Mouse (Mus musculus) heart, adult 2 months (tissue): Measurements from ENCODE around the gene Col25a1.

Source experiments
- CTCF ChIP-seq: fragments of 200-600 bp; IDR thresholded peaks from 2 replicates; pipeline ENCODE4 v1.8.1; 2022; ENCODE audit warnings: antibody characterized with exemption, mild to moderate bottlenecking, moderate library complexity
- EP300 ChIP-seq: fragments of 200-500 bp; IDR thresholded peaks from 2 replicates; pipeline ENCODE4 v1.6.1; 2011; ENCODE audit warnings: low read depth, low read length, control low read depth; ENCODE audit not compliant: insufficient read depth
- POLR2A ChIP-seq: fragments of 200-500 bp; IDR thresholded peaks from 2 replicates; pipeline ENCODE4 v1.6.1; 2011; ENCODE audit warnings: mild to moderate bottlenecking, low read depth, low read length, control low read depth; ENCODE audit not compliant: insufficient read depth

DNA sequence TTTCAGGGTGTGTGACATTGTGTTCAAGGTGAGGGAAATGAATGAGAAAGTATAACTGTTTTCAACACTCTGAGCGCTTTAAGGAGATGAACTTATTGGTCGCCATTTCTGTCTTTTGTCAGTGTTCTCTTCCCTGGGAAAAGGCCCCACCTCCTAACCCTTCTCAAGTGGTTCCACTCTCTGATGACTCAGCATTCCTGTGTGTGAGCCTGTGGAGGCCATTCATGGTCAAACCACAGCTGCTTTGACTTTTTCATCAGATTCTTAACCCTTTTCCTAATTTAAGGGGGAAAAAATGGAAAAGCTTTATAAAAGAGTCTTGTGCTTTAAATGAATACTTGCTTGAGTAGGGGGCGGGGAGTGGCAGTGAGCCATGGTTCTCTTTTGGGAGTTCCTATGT lies 89.5 kb downstream of the Col25a1 start:
- TF ChIP-seq POLR2A (no peak), CTCF (no peak), EP300 (no peak)
